Comparison of ENCODE assay signal across 8 mouse cellular contexts in genomic region chr11:5290691-5291090, GRCm38 (mm10). TPM values are rescaled to one million over a fixed set of nuclear protein-coding genes. Genes with fewer than 3 reads are reported as not detected.
A peak's percentile ranks its signal among the peaks of the same experiment; 100 is the strongest.
DNase-seq lines count a peak whose midpoint lies in the region; ATAC-seq lines count a peak whose summit lies in the region.

No protein-coding gene starts in this region.

- peak; percentile 64 to 81 for DNase-seq in left cerebral cortex, adult 18-20 months (ENCODE audit: low spot score in 2 of 2)
- no peak for DNase-seq in left cerebral cortex, adult 11 months (ENCODE audit: low spot score)
- peak; percentile 61 for DNase-seq in T-cell, adult 2 months (ENCODE audit: low spot score)
- peak; percentile 53 to 78 for DNase-seq in cerebellum, postnatal 4 days (ENCODE audit: low spot score in 2 of 2)
- DNase-seq in induced T-regulatory cell, adult 2 months (ENCODE audit: low read depth), result peak; percentile 83
- peak; percentile 41 to 66 for DNase-seq in lung, adult 18-20 months
- peak; percentile 50 for DNase-seq in retina, postnatal 7 days (ENCODE audit: low read depth, low spot score)

- no peak for ATAC-seq in erythroid progenitor cell, adult 5-6 weeks (replicated peaks; ENCODE audit: low FRiP score, poor library complexity, severe bottlenecking)

RNA-seq across cellular contexts. Expression of gene Kremen1, which starts 29.3 kb away (rescaled TPM):
- total RNA-seq in left cerebral cortex, adult 18-20 months (2021), result 10 to 100 TPM; 14.4 to 16.4 TPM
- total RNA-seq in erythroid progenitor cell, adult 5-6 weeks (2015; ENCODE audit: low replicate concordance), result 0.36 and 1.3 TPM in 2 replicates
- total RNA-seq in erythroid progenitor cell, adult 5-6 weeks (2017; ENCODE audit: low replicate concordance), result 0.39 and 1.4 TPM in 2 replicates

Comparison
In these comparisons a context has a peak if more than half of its experiments do, and no peak if none do; other contexts are left out.
1. RNA of gene Kremen1, which starts 29.3 kb away (total RNA-seq): 14.4 to 16.4 TPM in left cerebral cortex, adult 18-20 months; 0.36 to 1.4 TPM in erythroid progenitor cell, adult 5-6 weeks; every median in the first group is over 4 times any median in the second.